Mouse (Mus musculus) cerebral cortex, adult 2 months (tissue): ENCODE data around the gene Sec14l4.

Experiments used
- WGBS: fragments of 180-500 bp; shearing (Covaris S2); methylation state at CpG from one replicate; pipeline ENCODE4 v1.1.7; 2018; 5-methylcytosine and 5-hydroxymethylcytosine counted together

Gene Sec14l4

GRCm38 (mm10) chr11:4078267-4078933 lies 47.1 kb downstream of the Sec14l4 start:
- WGBS: 84% methylated on average over 7 of the region's 7 CpGs

DNA sequence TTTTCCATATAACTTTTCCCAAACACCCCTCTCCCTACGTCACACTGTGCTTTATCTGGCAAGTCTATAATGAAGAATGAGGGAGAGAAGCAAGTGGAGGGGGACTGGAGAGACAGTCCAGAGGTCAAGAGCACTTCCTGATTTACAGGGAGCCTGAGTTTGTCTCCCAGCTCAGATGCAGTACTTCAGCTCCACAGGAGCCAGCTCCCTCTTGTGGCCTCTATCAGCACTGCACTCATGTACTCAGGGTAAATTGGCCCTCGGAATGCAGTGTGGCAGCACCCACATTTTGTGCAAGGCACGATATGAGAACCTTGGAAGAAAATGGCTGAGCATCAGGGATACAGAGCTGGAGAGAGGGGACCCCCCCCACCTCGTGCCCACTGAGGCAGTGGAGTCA lies 49.0 kb downstream of the Sec14l4 start:
- WGBS: 9% methylated on average over 4 of the region's 4 CpGs

DNA sequence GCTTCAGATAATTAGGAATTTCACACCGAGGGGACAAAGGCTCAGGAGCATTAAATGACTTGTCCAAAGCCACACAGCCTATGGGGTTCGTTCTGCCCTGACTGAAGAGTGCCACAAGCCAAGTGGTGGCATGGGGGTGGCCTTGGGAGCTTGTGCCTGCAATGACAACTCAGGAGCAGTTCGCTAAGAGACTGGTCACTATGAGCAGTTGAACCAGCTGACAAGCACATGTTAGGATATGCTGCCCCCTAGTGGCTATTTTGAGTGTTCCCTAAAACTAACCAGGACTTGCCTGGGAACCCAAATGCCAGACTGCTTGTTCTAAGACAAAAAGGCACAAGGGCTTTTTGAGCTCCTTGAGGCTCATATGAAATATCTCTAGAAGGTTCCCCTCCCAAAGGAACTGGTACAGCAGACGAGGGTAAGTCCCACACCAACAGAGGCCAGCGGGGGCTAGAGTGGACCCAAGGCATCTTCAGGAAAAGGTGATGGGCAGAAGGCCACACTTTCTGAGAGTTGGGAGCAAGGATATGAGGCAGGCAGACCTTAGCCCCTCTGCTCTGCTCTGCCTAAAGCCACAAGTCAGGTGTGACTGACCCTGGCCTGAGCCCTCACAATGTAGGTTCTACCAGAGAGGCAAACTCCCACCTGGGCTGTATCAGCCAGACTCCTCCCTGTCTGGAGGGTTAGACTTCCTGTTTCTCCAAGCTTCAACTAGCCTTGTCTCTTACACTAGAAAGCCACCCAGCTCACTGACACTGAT lies 52.2 kb downstream of the Sec14l4 start:
- WGBS: 31% methylated on average over 5 of the region's 5 CpGs

- 42% methylated on average over 1 of the region's 1 CpGs for WGBS
These were observed 55.0 kb downstream of the Sec14l4 start for GRCm38 (mm10) chr11:4086246-4086645.

DNA sequence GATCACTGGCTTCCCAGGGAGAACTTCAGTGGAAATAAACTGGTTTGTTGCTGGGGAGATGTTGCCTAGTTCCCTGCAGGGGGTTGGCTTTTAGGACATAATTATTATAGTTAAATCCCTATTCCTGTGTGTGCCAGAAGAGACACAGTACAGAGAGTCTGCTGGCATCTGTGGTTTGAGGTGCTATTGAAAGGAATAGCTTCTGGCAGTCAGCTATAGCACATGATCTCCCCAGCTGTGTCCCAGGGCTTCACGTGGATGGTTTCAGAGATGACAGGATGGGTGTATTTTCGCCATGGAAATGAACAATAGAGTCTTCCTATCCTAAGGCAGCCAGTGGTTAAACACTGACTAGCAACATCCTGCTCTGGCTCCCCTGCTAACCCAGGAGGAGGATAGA lies 56.0 kb downstream of the Sec14l4 start:
- 26% methylated on average over 2 of the region's 2 CpGs for WGBS

DNA sequence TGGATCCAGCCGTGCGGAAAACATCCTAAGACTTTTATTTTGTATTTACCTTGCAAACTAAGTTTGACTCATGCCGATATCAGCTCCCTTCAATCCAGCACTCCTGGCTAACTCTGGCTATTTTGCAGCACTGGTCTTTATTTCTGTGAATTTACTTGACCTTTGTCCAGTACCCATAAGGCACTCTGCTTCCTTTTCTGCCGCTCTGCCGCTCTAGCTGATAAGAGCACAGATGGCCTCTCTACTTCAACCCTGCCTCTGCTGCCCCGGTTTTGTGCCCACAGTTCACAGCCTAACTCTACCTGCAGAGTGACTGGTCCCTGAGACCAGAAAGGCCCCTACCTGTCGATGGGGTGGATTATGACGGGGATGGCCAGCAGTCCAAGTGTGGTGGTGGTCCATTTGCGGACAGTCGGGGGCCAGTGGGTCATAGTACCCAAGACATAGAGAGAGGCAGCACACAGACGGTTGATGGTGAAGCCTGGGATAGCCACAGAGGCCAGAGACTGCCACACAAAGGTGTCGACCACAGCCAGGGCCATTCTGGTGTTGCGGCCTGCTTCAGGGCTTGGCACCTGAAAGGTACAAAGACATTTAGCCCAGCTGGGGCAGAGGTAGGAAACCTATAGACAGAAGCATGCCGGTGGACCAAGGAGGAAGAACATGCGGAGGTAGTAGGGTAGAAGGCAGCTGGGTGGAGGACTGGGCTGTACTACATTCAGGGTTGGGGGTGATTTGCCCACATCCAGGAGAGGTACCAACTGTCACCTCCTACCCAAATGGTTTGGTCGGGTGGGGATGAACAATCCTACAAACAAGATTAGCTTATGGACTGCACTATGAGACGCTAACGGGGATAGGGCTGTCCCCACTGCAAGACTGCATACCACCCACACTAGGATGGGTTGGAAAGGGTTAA lies 62.5 kb downstream of the Sec14l4 start:
- WGBS: 75% methylated on average over 18 of the region's 18 CpGs

DNA sequence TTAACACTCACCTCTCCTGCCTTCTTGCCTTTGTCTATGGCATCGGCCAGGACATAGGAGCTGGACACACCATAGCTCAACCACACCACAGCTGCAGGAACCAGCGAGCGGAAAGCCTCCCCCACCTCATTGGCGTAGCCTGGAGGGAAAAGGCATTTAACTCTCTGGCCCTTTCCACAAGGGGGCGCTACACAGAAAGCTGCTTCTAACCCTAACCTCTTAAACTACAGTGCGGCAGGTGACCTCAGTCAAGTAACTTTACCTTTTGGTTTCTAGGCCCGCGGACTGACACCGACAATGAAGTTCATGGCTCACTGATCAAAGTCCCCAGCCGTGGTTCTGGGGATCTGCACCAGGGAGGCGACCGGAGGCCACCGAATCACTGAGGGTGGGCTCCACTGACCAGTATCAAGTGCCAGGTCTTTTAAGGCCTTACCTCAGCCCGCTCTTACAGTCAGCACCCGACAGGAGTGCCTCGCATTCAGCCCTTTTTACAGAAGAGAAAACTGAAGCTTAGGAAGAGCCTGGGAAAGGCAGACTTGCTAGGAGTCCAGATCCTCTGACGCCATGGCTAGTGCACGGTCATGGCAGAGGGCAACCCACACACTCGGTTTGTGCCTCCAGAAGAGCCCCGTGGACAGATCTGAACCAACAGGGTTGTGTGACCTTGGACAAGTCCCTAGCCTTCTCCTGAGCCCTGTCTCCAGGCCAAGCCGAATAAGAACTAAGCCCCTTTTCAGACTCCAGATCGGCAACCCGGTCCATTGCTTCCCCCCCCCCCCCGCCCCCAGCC lies 63.3 kb downstream of the Sec14l4 start:
- WGBS: 3% methylated on average over 23 of the region's 24 CpGs

GRCm38 (mm10) chr11:4095171-4096053 lies 64.2 kb downstream of the Sec14l4 start, which contains the start of gene Mtfp1:
Gene Mtfp1, minus strand, starts transcription at chr11:4095445.
- WGBS: 4% methylated on average over 34 of the region's 34 CpGs

GRCm38 (mm10) chr11:4096054-4096984 lies 65.1 kb downstream of the Sec14l4 start:
- WGBS: 2% methylated on average over 45 of the region's 45 CpGs

DNA sequence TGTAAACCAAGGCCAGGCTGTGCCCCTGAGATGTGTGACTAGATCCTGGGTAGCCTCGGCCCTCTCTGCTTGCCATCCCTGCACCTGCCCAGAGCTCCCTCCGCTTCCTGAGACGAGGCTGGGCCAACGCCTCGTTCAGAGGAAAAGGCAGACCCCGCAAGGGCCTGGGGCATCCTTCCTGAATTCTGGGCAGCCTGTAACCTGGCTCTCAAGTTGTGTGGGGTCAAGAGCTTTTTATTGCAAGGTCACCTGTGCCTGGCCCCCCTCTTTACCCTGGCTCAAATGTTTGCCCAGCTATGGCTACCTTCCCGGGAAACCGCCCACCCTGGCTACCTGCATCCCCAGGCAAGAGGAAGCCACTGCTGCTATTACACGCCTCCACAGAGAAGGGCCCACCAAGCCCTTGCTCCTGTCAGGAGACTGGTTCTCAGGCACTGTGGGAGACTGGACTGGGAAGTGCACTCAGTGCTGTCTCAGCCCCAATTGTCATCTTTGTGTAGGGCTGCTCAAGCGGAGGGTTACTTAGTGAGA lies 65.9 kb downstream of the Sec14l4 start:
- 17% methylated on average over 10 of the region's 10 CpGs for WGBS
